Mouse (Mus musculus) testis, adult 2 months (tissue): ENCODE measurements around the gene Ddah1.

Source experiments
- CTCF ChIP-seq: fragments of 200-500 bp; IDR thresholded peaks from 2 replicates; pipeline ENCODE4 v1.5.1; 2012; ENCODE audit warnings: low read depth, mild to moderate bottlenecking, inconsistent platforms, low read length, moderate library complexity; ENCODE audit not compliant: control insufficient read depth, insufficient read depth, insufficient replicate concordance
- POLR2A ChIP-seq: fragments of 200-500 bp; IDR thresholded peaks from 2 replicates; pipeline ENCODE4 v1.6.1; 2012; ENCODE audit warnings: low read depth, mild to moderate bottlenecking, inconsistent platforms, low read length, moderate library complexity; ENCODE audit not compliant: control insufficient read depth

DNA sequence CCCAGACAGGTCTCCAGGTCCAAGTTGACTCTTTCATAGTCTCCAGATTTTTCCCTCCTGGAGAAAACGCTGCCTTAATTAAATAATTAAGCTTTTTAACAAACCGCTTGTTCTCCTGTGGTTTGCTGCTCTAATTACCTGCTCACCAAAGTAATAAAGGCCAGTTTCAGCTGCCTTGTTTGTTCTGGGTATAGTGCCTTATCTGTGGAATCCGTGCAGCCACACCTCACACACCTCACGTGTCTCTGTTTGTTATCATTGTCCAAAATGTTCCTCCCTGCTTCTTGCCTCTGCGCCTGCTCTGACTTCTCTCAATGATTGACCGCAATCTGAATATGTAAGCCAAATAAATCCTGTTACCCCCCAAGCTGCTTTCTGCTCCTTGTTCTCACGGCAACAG is 18.6 kb upstream of the Ddah1 start:
- no peak for TF ChIP-seq CTCF
- TF ChIP-seq POLR2A: no peak
